Mouse (Mus musculus) C2C12 (cell line): Measurements from ENCODE around the gene Efcab2. TPM values are rescaled to one million over a fixed set of nuclear protein-coding genes. Genes with fewer than 3 reads are reported as not detected.

Experiments used
- H3K27me3 ChIP-seq: one replicate; pipeline ENCODE4 v1.6.1; 2011; ENCODE audit not compliant: control insufficient read depth, insufficient read depth, insufficient read length
- H3K36me3 ChIP-seq: one replicate; pipeline ENCODE4 v1.6.1; 2011; ENCODE audit not compliant: control insufficient read depth, insufficient read depth
- H3K4me3 ChIP-seq: one replicate; pipeline ENCODE4 v1.5.1; 2011; ENCODE audit warnings: mild to moderate bottlenecking, control low read depth; ENCODE audit not compliant: poor library complexity, insufficient read depth, severe bottlenecking
- H3K79me2 ChIP-seq: one replicate; pipeline ENCODE4 v1.6.1; 2011; ENCODE audit not compliant: control insufficient read depth, insufficient read depth
- H3K79me3 ChIP-seq: one replicate; pipeline ENCODE4 v1.6.1; 2011; ENCODE audit warnings: low read depth, control low read depth
- H3ac ChIP-seq: one replicate; pipeline ENCODE3; 2011; ENCODE audit warnings: low read depth; ENCODE audit not compliant: control insufficient read depth, insufficient read length
- CEBPB ChIP-seq: IDR thresholded peaks from one replicate; pipeline ENCODE4 v1.6.1; 2011; ENCODE audit warnings: low read depth, mild to moderate bottlenecking, control low read depth, moderate library complexity
- CTCF ChIP-seq: IDR thresholded peaks from one replicate; pipeline ENCODE4 v1.5.1; 2011; ENCODE audit not compliant: control insufficient read depth, insufficient read depth, insufficient read length
- FOSL1 ChIP-seq: IDR thresholded peaks from one replicate; pipeline ENCODE4 v1.8.0; 2011; ENCODE audit warnings: mild to moderate bottlenecking, low read length; ENCODE audit not compliant: poor library complexity, insufficient read depth, severe bottlenecking
- MAX ChIP-seq: IDR thresholded peaks from one replicate; pipeline ENCODE4 v1.6.1; 2011; ENCODE audit warnings: mild to moderate bottlenecking, control low read depth
- MYOD1 ChIP-seq: IDR thresholded peaks from one replicate; pipeline ENCODE4 v1.6.1; 2011; ENCODE audit warnings: low read depth; ENCODE audit not compliant: control insufficient read depth, insufficient read length
- MYOG ChIP-seq: IDR thresholded peaks from one replicate; pipeline ENCODE4 v1.6.1; 2011; ENCODE audit not compliant: control insufficient read depth, insufficient read length; ENCODE audit errors: extremely low read depth
- USF1 ChIP-seq: IDR thresholded peaks from one replicate; pipeline ENCODE4 v1.6.1; 2011; ENCODE audit warnings: low read depth, mild to moderate bottlenecking, control low read depth, moderate library complexity
- long read RNA-seq, 2 experiments: library from polyadenylated mRNA; unstranded; transcript quantifications; one replicate each; pipeline ENCODE4 v2.0.0; 2019 to 2020
- polyA plus RNA-seq: library from polyadenylated mRNA; unstranded; fragments of >200 nt; fragmentation: generic; extraction: Trizol; gene quantifications from one replicate; pipeline ENCODE4 v1.2.1, GENCODE M21; 2012; ENCODE audit warnings: missing spikeins

Gene Efcab2
- 0.25 TPM for polyA plus RNA-seq
- long read RNA-seq, experiment 1, partial matches to known transcripts: 0 of 1 reads
- long read RNA-seq, experiment 1, other reads (novel, unspliced or antisense): 0 of 1 reads
- long read RNA-seq, experiment 2, partial matches to known transcripts: 0 of 6 reads
- long read RNA-seq, experiment 2, other reads (novel, unspliced or antisense): 3 of 6 reads

DNA sequence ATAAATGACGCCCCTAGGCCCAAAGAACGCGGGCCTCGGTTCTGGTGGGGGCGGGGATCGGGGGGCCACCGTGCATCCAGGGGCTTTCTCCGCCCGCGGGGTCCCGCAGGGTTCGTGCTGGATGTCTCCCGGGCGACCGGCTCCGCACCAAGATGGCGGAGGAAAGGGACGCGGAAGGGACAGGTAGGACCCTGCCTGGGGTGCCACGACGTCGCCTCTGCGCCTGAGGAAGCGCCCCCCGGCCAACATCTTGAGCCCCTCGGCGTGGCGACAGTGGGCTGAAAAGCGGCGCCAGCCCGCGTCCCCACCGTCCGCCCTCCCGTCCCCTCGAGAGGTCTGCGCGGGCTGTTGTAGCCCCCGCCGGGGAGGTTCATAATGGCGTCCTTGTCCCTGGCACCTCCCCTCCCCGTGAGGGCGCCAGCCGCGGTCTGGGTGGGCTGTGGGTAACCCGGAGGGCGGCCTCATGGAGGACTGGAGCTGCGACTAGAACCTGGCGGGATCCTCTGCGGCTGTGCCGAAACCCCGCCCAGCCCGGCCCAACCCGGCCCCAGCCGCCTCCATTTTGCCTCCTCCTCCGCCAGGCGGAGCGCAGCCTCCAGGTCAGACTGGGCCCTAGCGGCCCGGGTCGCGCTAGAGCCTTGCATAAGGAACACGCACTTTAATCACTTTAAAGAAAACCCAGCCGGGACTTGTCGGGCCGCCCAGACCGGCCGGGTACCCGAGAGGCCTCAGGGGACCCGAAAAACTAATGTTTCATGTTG lies at the start of gene Efcab2:
Gene Efcab2 (plus strand): TSS at position 135 of the 761 bp plus-strand sequence.
- H3ac ChIP-seq: peak within 1 kb of the TSS; percentile 100
- H3K79me3 ChIP-seq: no peaks in the 10 kb centered on the region
- no peaks in the 10 kb centered on the region for H3K27me3 ChIP-seq
- no peaks in the 10 kb centered on the region for H3K79me2 ChIP-seq
- H3K36me3 ChIP-seq: no peaks in the 10 kb centered on the region
- TF ChIP-seq MAX (peak; percentile 59), MYOD1 (no peak)
- peak within 1 kb of the TSS; percentile 55 for H3K4me3 ChIP-seq

DNA sequence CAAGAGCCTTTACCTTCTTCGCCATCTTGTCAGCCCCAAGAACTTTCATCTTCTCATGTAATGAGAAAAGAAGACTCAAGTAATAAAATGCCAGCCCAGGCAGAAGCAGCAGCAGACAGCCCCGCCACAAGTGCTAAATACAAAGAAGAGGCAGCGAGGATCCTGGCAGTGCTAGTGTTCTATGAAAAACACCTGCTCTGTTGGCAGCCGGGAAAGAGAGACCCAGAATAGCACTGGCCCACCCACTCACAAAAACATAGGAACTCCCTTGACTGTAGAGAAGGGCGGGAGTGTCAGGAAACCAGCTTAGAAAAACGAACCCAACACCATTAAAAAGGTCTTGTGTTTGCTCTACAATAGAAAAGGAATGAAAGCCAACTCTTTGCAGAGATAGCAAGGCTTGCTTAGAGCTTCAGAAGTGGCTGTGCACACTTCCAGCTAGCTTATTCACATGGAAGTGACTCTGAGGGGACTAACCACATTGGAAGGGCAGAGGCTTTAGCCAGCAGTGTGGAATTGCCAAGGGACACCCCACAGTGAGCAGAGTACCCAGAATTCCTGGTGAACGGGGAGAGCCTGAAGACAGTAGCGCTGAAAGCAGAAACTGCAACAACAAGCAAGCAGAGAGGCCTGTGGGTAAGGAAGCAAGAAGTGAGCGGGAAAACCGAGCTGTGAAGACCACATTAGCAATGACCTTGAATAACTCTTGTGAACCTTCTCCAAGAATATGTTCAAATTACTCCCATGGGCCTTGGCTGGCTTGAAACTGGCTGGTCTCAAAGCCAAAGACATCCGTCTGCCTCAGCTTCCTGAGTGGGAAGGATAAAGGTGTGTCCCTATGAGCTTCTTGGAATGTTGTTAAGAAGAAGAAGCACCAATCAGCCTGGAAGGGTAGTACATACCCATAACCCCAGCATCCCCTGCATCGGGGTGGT lies 47.8 kb upstream of the Efcab2 start:
- no peak overlapping the region for H3K4me3 ChIP-seq
- H3K27me3 ChIP-seq: no peaks in the 10 kb centered on the region
- H3K79me3 ChIP-seq: no peaks in the 10 kb centered on the region
- H3K79me2 ChIP-seq: no peaks in the 10 kb centered on the region
- H3ac ChIP-seq: no peak overlapping the region
- TF ChIP-seq USF1: no peak
- TF ChIP-seq CTCF: no peak
- TF ChIP-seq MYOD1: no peak
- TF ChIP-seq CEBPB: no peak
- TF ChIP-seq MYOG: no peak
- no peak for TF ChIP-seq FOSL1
- no peak for TF ChIP-seq MAX
- H3K36me3 ChIP-seq: no peaks in the 10 kb centered on the region

DNA sequence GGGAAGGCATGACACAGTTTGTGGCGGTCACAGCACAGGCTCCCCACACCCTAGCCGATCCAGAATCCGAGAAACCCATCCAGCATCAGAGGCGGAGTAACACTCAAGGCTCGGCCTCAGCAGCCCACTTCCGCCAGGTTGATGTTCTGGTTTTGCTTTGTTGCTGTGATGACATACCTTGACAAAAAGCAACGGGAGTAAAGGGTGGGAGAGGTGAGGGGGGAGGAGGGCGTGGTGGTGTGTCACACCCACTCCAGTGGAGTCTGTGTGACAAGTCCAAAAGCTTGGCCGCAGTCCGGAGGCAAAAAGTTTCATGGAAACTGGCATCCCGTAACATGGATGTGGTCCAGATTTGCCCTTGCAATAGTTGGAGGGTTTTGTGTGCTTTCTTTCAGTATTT lies 45.6 kb upstream of the Efcab2 start:
- no peaks in the 10 kb centered on the region for H3K79me3 ChIP-seq
- H3K27me3 ChIP-seq: no peaks in the 10 kb centered on the region
- H3ac ChIP-seq: no peak overlapping the region
- TF ChIP-seq FOSL1 (no peak), CEBPB (no peak), CTCF (no peak), MYOG (no peak), MYOD1 (no peak), USF1 (no peak), MAX (no peak)
- no peaks in the 10 kb centered on the region for H3K79me2 ChIP-seq
- H3K36me3 ChIP-seq: no peaks in the 10 kb centered on the region
- no peak overlapping the region for H3K4me3 ChIP-seq

DNA sequence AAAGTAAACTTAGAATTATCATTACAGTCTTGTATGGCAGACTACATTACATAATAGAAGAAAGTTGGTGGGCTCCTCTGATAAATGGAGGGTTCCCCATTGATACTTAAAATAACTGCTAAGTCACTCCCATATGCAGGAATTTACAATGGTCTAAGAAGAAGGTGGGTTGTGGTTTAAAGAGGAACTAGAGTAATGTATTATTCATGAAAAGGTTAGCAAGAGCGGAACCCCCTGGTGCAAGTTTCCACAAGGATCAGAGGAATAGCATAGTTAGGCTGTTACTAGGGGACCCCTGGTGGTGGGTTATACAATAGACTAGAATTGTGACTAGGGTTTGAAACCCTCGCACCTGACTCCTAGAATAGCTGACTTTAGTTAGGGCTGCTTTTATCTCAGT lies 45.2 kb upstream of the Efcab2 start:
- Histone ChIP-seq H3ac (no peak overlapping the region), H3K36me3 (no peaks in the 10 kb centered on the region), H3K4me3 (no peak overlapping the region), H3K79me2 (no peaks in the 10 kb centered on the region), H3K27me3 (no peaks in the 10 kb centered on the region), H3K79me3 (no peaks in the 10 kb centered on the region)
- TF ChIP-seq MYOD1 (no peak), USF1 (no peak), FOSL1 (no peak), CTCF (no peak), CEBPB (no peak), MYOG (no peak), MAX (no peak)

DNA sequence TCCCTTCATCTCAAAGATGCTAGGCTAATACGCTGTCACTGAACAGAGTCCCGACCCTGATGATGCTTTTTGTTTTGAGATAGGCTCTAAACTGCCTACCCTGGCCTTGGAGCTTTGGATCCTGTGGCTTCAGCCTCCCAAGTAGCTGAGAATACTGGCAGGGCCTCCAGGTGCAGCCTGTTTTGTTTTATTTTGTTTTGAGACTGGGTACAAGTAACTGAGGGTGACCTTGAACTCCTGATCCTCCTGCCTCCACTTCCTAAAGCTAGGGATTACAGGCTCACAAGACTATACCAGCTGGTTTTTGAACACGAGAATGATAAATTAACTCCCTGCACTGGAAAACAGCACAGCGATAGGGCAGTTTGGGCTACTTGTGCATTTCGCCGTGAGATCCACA lies 40.7 kb upstream of the Efcab2 start:
- Histone ChIP-seq H3K79me2 (no peaks in the 10 kb centered on the region), H3ac (no peak overlapping the region), H3K4me3 (no peak overlapping the region), H3K36me3 (no peaks in the 10 kb centered on the region), H3K79me3 (no peaks in the 10 kb centered on the region), H3K27me3 (no peaks in the 10 kb centered on the region)
- TF ChIP-seq USF1 (no peak), FOSL1 (no peak), CEBPB (no peak), MAX (no peak), MYOG (no peak), CTCF (no peak), MYOD1 (no peak)
